Mouse (Mus musculus): ENCODE measurements around the gene Cd3eap. TPM values are rescaled to one million over a fixed set of nuclear protein-coding genes. Genes with fewer than 3 reads are reported as not detected.

Gene Cd3eap
- polyA plus RNA-seq, 1 experiment = 15.2 TPM

GRCm38 (mm10) chr7:19337122-19337521 is 22.2 kb downstream of the Cd3eap start:
- peak in 1 of 2 experiments; percentile 61 for DNase-seq (ENCODE audit: extremely low spot score in 1 of 2, low spot score in 1 of 2)

GRCm38 (mm10) chr7:19335583-19335982 is 23.7 kb downstream of the Cd3eap start:
- no peak for DNase-seq (ENCODE audit: extremely low spot score in 1 of 2, low spot score in 1 of 2)

GRCm38 (mm10) chr7:19332709-19333352 is 26.5 kb downstream of the Cd3eap start:
- DNase-seq (ENCODE audit: extremely low spot score in 1 of 2, low spot score in 1 of 2) = peak; percentile 75 to 91

- no peak for DNase-seq (ENCODE audit: extremely low spot score in 1 of 2, low spot score in 1 of 2)
Observed at GRCm38 (mm10) chr7:19331910-19332309, 27.4 kb downstream of the Cd3eap start.

- DNase-seq (ENCODE audit: extremely low spot score in 1 of 2, low spot score in 1 of 2) = no peak
Observed at GRCm38 (mm10) chr7:19328425-19328824, 30.9 kb downstream of the Cd3eap start.

GRCm38 (mm10) chr7:19327782-19328181 is 31.5 kb downstream of the Cd3eap start:
- no peak for DNase-seq (ENCODE audit: extremely low spot score in 1 of 2, low spot score in 1 of 2)

- peak; percentile 85 to 94 for DNase-seq (ENCODE audit: extremely low spot score in 1 of 2, low spot score in 1 of 2)
Observed at GRCm38 (mm10) chr7:19327128-19327527, 32.2 kb downstream of the Cd3eap start.

GRCm38 (mm10) chr7:19326359-19326758 is 32.9 kb downstream of the Cd3eap start:
- DNase-seq (ENCODE audit: extremely low spot score in 1 of 2, low spot score in 1 of 2) = peak in 1 of 2 experiments; percentile 73

GRCm38 (mm10) chr7:19325262-19326199 is 33.8 kb downstream of the Cd3eap start:
- no peak for DNase-seq (ENCODE audit: extremely low spot score in 1 of 2, low spot score in 1 of 2)

- no peak for DNase-seq (ENCODE audit: extremely low spot score in 1 of 2, low spot score in 1 of 2)
Observed at GRCm38 (mm10) chr7:19324221-19324620, 35.1 kb downstream of the Cd3eap start.

- no peak for DNase-seq (ENCODE audit: extremely low spot score in 1 of 2, low spot score in 1 of 2)
Observed at GRCm38 (mm10) chr7:19322489-19322888, 36.8 kb downstream of the Cd3eap start.

GRCm38 (mm10) chr7:19321464-19321863 is 37.8 kb downstream of the Cd3eap start:
- DNase-seq (ENCODE audit: extremely low spot score in 1 of 2, low spot score in 1 of 2) = no peak

- DNase-seq (ENCODE audit: extremely low spot score in 1 of 2, low spot score in 1 of 2) = no peak
Observed at GRCm38 (mm10) chr7:19320637-19321036, 38.6 kb downstream of the Cd3eap start.

GRCm38 (mm10) chr7:19319906-19320305 is 39.4 kb downstream of the Cd3eap start:
- DNase-seq (ENCODE audit: extremely low spot score in 1 of 2, low spot score in 1 of 2) = peak; percentile 90 to 95

- DNase-seq (ENCODE audit: extremely low spot score in 1 of 2, low spot score in 1 of 2) = no peak
Observed at GRCm38 (mm10) chr7:19319458-19319857, 39.8 kb downstream of the Cd3eap start.

- no peak for DNase-seq (ENCODE audit: extremely low spot score in 1 of 2, low spot score in 1 of 2)
Observed at GRCm38 (mm10) chr7:19318676-19319075, 40.6 kb downstream of the Cd3eap start.

GRCm38 (mm10) chr7:19318201-19318600 is 41.1 kb downstream of the Cd3eap start:
- DNase-seq (ENCODE audit: extremely low spot score in 1 of 2, low spot score in 1 of 2) = no peak

GRCm38 (mm10) chr7:19316451-19317161 is 42.7 kb downstream of the Cd3eap start:
- no peak for DNase-seq (ENCODE audit: extremely low spot score in 1 of 2, low spot score in 1 of 2)

- no peak for DNase-seq (ENCODE audit: extremely low spot score in 1 of 2, low spot score in 1 of 2)
Observed at GRCm38 (mm10) chr7:19314033-19314432, 45.2 kb downstream of the Cd3eap start.

- DNase-seq (ENCODE audit: extremely low spot score in 1 of 2, low spot score in 1 of 2) = no peak
Observed at GRCm38 (mm10) chr7:19311991-19312390, 47.3 kb downstream of the Cd3eap start.
